Mouse (Mus musculus) heart, adult 2 months (tissue): ENCODE results near the gene Kctd6.

Experiments used
- CTCF ChIP-seq: fragments of 200-600 bp; IDR thresholded peaks from 2 replicates; pipeline ENCODE4 v1.8.1; 2022; ENCODE audit warnings: antibody characterized with exemption, mild to moderate bottlenecking, moderate library complexity
- POLR2A ChIP-seq: fragments of 200-500 bp; IDR thresholded peaks from 2 replicates; pipeline ENCODE4 v1.6.1; 2011; ENCODE audit warnings: mild to moderate bottlenecking, low read depth, low read length, control low read depth; ENCODE audit not compliant: insufficient read depth

DNA sequence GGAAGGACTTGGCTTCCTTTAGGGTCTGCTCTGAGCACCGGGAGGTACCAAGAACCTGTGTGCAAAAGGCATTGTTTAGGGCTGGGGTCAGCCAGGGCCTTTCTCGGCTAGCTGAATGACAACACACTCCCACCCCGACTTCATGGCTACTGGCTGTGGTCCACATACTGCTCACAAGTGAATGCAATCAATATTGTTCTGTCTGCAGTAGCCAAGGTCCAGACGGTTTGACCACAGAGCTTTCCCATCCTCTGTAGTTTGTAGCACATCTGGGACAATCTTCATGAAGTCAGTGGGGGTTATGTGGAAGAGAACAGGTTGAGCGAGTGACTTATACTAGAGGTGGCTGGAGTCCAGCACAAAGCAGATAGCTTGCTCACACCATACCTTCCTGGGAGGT, 42.9 kb downstream of the Kctd6 start:
- TF ChIP-seq POLR2A (no peak), CTCF (no peak)
